Mouse (Mus musculus) liver, embryonic 14.5 days (tissue): ENCODE data around the gene Ltb.

Experiments used
- CTCF ChIP-seq: IDR thresholded peaks from 2 replicates; pipeline ENCODE4 v1.5.1; 2016; ENCODE audit warnings: antibody characterized with exemption, low read depth, control low read depth
- EP300 ChIP-seq: IDR thresholded peaks from 2 replicates; pipeline ENCODE4 v1.6.1; 2016; ENCODE audit warnings: antibody characterized with exemption, low read depth

- TF ChIP-seq CTCF (no peak), EP300 (no peak)
Observed at GRCm38 (mm10) chr17:35155451-35155850, 38.8 kb upstream of the Ltb start.
